In genomic region chr9:54698318-54699086, GRCm38 (mm10) we compare ENCODE assay signal across 8 mouse cellular contexts. TPM values are rescaled to one million over a fixed set of nuclear protein-coding genes. Genes with fewer than 3 reads are reported as not detected.
A peak's percentile ranks its signal among the peaks of the same experiment; 100 is the strongest.
DNase-seq lines count a peak whose midpoint lies in the region; ATAC-seq and TF ChIP-seq lines count a peak whose summit lies in the region.

Gene Dnaja4 (plus strand): TSS chr9:54698873.

- TF ChIP-seq CTCF in lung, embryonic 14.5 days (IDR thresholded peaks at IDR 0.05; ENCODE audit: low read depth), result no peak
- TF ChIP-seq CTCF in midbrain, postnatal 0 days (IDR thresholded peaks at IDR 0.05), result no peak

- H3K4me3 ChIP-seq in lung, embryonic 14.5 days (ENCODE audit: low read depth, low read length), result peak within 1 kb of the TSS; percentile 71
- peak within 1 kb of the TSS; percentile 80 for H3K4me3 ChIP-seq in embryonic facial prominence, embryonic 10.5 days
- H3K4me3 ChIP-seq in heart, embryonic 10.5 days, result peak within 1 kb of the TSS; percentile 84
- peak within 1 kb of the TSS; percentile 76 for H3K4me3 ChIP-seq in midbrain, postnatal 0 days (ENCODE audit: low read depth, low read length)

- peak within 1 kb of the TSS; percentile 75 for H3K9ac ChIP-seq in lung, embryonic 14.5 days
- H3K9ac ChIP-seq in midbrain, postnatal 0 days (replicated peaks; ENCODE audit: low read length, poor library complexity, severe bottlenecking), result peak within 1 kb of the TSS; percentile 84

- H3K27ac ChIP-seq in lung, embryonic 14.5 days (ENCODE audit: low read depth), result no peak within 1 kb of the TSS
- H3K27ac ChIP-seq in embryonic facial prominence, embryonic 10.5 days (replicated peaks), result peak within 1 kb of the TSS; percentile 84
- peak within 1 kb of the TSS; percentile 93 for H3K27ac ChIP-seq in heart, embryonic 10.5 days
- H3K27ac ChIP-seq in midbrain, postnatal 0 days (ENCODE audit: low read depth, low read length), result peak within 1 kb of the TSS; percentile 39

- H3K4me1 ChIP-seq in lung, embryonic 14.5 days (ENCODE audit: insufficient read depth), result peaks cover 11% of the 10 kb centered on the region; the same call in 1 of the 2 replicates
- H3K4me1 ChIP-seq in embryonic facial prominence, embryonic 10.5 days, result peaks cover 24% of the 10 kb centered on the region
- peaks cover 41% of the 10 kb centered on the region for H3K4me1 ChIP-seq in heart, embryonic 10.5 days
- peaks cover 4% of the 10 kb centered on the region; the same call in 1 of the 2 replicates for H3K4me1 ChIP-seq in midbrain, postnatal 0 days (ENCODE audit: insufficient read depth, low read length)

- intact Hi-C loops in left cerebral cortex, postnatal 14 days (cut with DNase I), result no loop called here

- H3K36me3 ChIP-seq in lung, embryonic 14.5 days (ENCODE audit: insufficient read depth), result no peaks in the 10 kb centered on the region
- no peaks in the 10 kb centered on the region for H3K36me3 ChIP-seq in embryonic facial prominence, embryonic 10.5 days (replicated peaks)
- no peaks in the 10 kb centered on the region for H3K36me3 ChIP-seq in heart, embryonic 10.5 days
- H3K36me3 ChIP-seq in midbrain, postnatal 0 days (ENCODE audit: insufficient read depth, low read length), result no peaks in the 10 kb centered on the region

- no peaks in the 10 kb centered on the region for H3K9me3 ChIP-seq in lung, embryonic 14.5 days (ENCODE audit: low read depth, low read length)
- no peaks in the 10 kb centered on the region for H3K9me3 ChIP-seq in embryonic facial prominence, embryonic 10.5 days
- no peaks in the 10 kb centered on the region for H3K9me3 ChIP-seq in heart, embryonic 10.5 days
- H3K9me3 ChIP-seq in midbrain, postnatal 0 days (ENCODE audit: low read length), result no peaks in the 10 kb centered on the region

- peak; percentile 31 for DNase-seq in lung, embryonic 14.5 days
- no peak for DNase-seq in lung, postnatal 4 days
- no peak for DNase-seq in embryonic facial prominence, embryonic 10.5 days (ENCODE audit: low spot score)
- DNase-seq in heart, embryonic 10.5 days (ENCODE audit: low spot score), result peak; percentile 85
- DNase-seq in left cerebral cortex, postnatal 14 days (ENCODE audit: low spot score in 2 of 2), result no peak
- no peak for DNase-seq in midbrain, postnatal 0 days (ENCODE audit: low spot score)
- DNase-seq in right cerebral cortex, postnatal 4 days, result no peak
- DNase-seq in urinary bladder, adult 18-20 months (ENCODE audit: low spot score in 2 of 2), result no peak

- peak within 1 kb of the TSS; percentile 93 for H3K4me2 ChIP-seq in lung, embryonic 14.5 days
- peak within 1 kb of the TSS; percentile 87 for H3K4me2 ChIP-seq in midbrain, postnatal 0 days (ENCODE audit: low read depth, low read length, poor library complexity, severe bottlenecking)

- ATAC-seq in lung, embryonic 14.5 days (ENCODE audit: insufficient read depth), result peak; percentile 42
- peak; percentile 28 for ATAC-seq in midbrain, postnatal 0 days (ENCODE audit: low FRiP score)

- peaks cover 16% of the 10 kb centered on the region for H3K27me3 ChIP-seq in lung, embryonic 14.5 days (ENCODE audit: insufficient read depth, low read length)
- H3K27me3 ChIP-seq in embryonic facial prominence, embryonic 10.5 days (replicated peaks; ENCODE audit: low read depth, poor library complexity, severe bottlenecking), result peaks cover 77% of the 10 kb centered on the region
- H3K27me3 ChIP-seq in heart, embryonic 10.5 days (ENCODE audit: insufficient read depth, poor library complexity, severe bottlenecking), result peaks cover 39% of the 10 kb centered on the region
- H3K27me3 ChIP-seq in midbrain, postnatal 0 days (ENCODE audit: insufficient read depth, low read length), result no peaks in the 10 kb centered on the region

- WGBS in lung, embryonic 14.5 days, result 54% methylated on average over 17 of the region's 17 CpGs
- WGBS in embryonic facial prominence, embryonic 10.5 days, result 67% methylated on average over 17 of the region's 17 CpGs
- 53% methylated on average over 17 of the region's 17 CpGs for WGBS in heart, embryonic 10.5 days
- WGBS in midbrain, postnatal 0 days, result 68% methylated on average over 17 of the region's 17 CpGs

RNA-seq across cellular contexts. Expression of gene Dnaja4, which starts in this region (rescaled TPM):
- polyA plus RNA-seq in lung, embryonic 14.5 days (2014; fragmentation: Nextera tagmentation; extraction: Ambion mirVana), result 6.1 and 6.3 TPM in 2 replicates
- polyA plus RNA-seq in embryonic facial prominence, embryonic 10.5 days (2016; fragmentation: Nextera tagmentation; extraction: Ambion mirVana), result 3.2 and 3.5 TPM in 2 replicates
- 9.7 and 16.3 TPM in 2 replicates for polyA plus RNA-seq in heart, embryonic 10.5 days (2016; fragmentation: Nextera tagmentation; extraction: Ambion mirVana)
- 10 to 100 TPM; 23.9 to 24.4 TPM for total RNA-seq in left cerebral cortex, postnatal 14 days (2021)
- 5.4 and 7.7 TPM in 2 replicates for total RNA-seq in midbrain, postnatal 0 days (2014; rRNA removed)
- 6.7 and 8.0 TPM in 2 replicates for polyA plus RNA-seq in midbrain, postnatal 0 days (2015; fragmentation: Nextera tagmentation; extraction: Ambion mirVana)

Comparison
In these comparisons a context has a peak if more than half of its experiments do, and no peak if none do; other contexts are left out.
1. DNase-seq: peak in lung, embryonic 14.5 days (single experiment) and heart, embryonic 10.5 days (single experiment); none in lung, postnatal 4 days (0 of 2), embryonic facial prominence, embryonic 10.5 days (single experiment), left cerebral cortex, postnatal 14 days (0 of 2), midbrain, postnatal 0 days (single experiment), right cerebral cortex, postnatal 4 days (single experiment) and urinary bladder, adult 18-20 months (0 of 2).
2. Peak in every context shown above with its lines, with median percentiles within 50 percentile points of each other: H3K4me3 ChIP-seq.